Mouse (Mus musculus) heart, postnatal 14 days (tissue): ENCODE measurements at regions not wholly inside any gene's neighbourhood (a gene's known extent, or its start where the extent isn't known, plus 50 kb on each side); places are given as distances from the start of the nearest gene placed in this dataset.
A peak's percentile ranks its signal among the peaks of the same experiment; 100 is the strongest.

ENCODE experiments used
- DNase-seq, 2 experiments: peaks; one replicate each; pipeline ENCODE4 v3.0.0; 2021 to 2022
- intact Hi-C: fragments of 180-260 bp; cut with DNase I; formaldehyde crosslinking; loops from one replicate; pipeline ENCODE4 v1.15.1; 2025

- intact Hi-C loops = loop anchor here (5.0 kb wide), 1 partner anchor 140 kb away; no protein-coding TSS in a partner anchor
- no peak for DNase-seq
Measured at GRCm38 (mm10) chr13:43907425-43907824, 122.8 kb downstream of the Cd83 start.

- peak in 1 of 2 experiments; percentile 17 for DNase-seq
- intact Hi-C loops = loop anchor here (5.0 kb wide), 1 partner anchor 139 kb away; no protein-coding TSS in a partner anchor
Measured at GRCm38 (mm10) chr13:43908041-43908644, 123.6 kb downstream of the Cd83 start.

- intact Hi-C loops = loop anchor here (5.0 kb wide), 1 partner anchor 137 kb away; no protein-coding TSS in a partner anchor
- no peak for DNase-seq
Measured at GRCm38 (mm10) chr13:43909933-43910332, 125.4 kb downstream of the Cd83 start.

GRCm38 (mm10) chr13:43913476-43913875 lies 128.9 kb downstream of the Cd83 start:
- DNase-seq = no peak
- intact Hi-C loops = no loop called here

- DNase-seq = no peak
- intact Hi-C loops = no loop called here
Measured at GRCm38 (mm10) chr13:43919781-43920420, 135.3 kb downstream of the Cd83 start.

- intact Hi-C loops = no loop called here
Measured at GRCm38 (mm10) chr13:43930081-43930981, 145.8 kb downstream of the Cd83 start.

GRCm38 (mm10) chr13:43932946-43933345 lies 148.4 kb downstream of the Cd83 start:
- intact Hi-C loops = no loop called here
- DNase-seq = no peak

More at GRCm38 (mm10) chr13:43930081-43930981, 145.8 kb downstream of the Cd83 start:
- DNase-seq = no peak

GRCm38 (mm10) chr13:43935284-43935683 lies 150.7 kb downstream of the Cd83 start:
- intact Hi-C loops = loop anchor here (2.0 kb wide), 1 partner anchor 32 kb away; no protein-coding TSS in a partner anchor
- DNase-seq = peak; percentile 10 to 43

GRCm38 (mm10) chr13:43936504-43936903 lies 151.9 kb downstream of the Cd83 start:
- intact Hi-C loops = no loop called here
- DNase-seq = no peak

- intact Hi-C loops = no loop called here
- DNase-seq = no peak
Measured at GRCm38 (mm10) chr13:43938611-43939010, 154.0 kb downstream of the Cd83 start.

- no peak for DNase-seq
- intact Hi-C loops = no loop called here
Measured at GRCm38 (mm10) chr13:43939375-43939774, 154.8 kb downstream of the Cd83 start.

- no peak for DNase-seq
- intact Hi-C loops = no loop called here
Measured at GRCm38 (mm10) chr13:43941731-43942130, 157.2 kb downstream of the Cd83 start.

- intact Hi-C loops = no loop called here
- DNase-seq = no peak
Measured at GRCm38 (mm10) chr13:43948606-43949005, 164.0 kb downstream of the Cd83 start.

- no peak for DNase-seq
- intact Hi-C loops = no loop called here
Measured at GRCm38 (mm10) chr13:43949740-43950643, 165.4 kb downstream of the Cd83 start.

- intact Hi-C loops = no loop called here
- no peak for DNase-seq
Measured at GRCm38 (mm10) chr13:43952491-43952890, 167.9 kb downstream of the Cd83 start.

GRCm38 (mm10) chr13:43952972-43953592 lies 168.5 kb downstream of the Cd83 start:
- no peak for DNase-seq
- intact Hi-C loops = no loop called here

- DNase-seq = no peak
- intact Hi-C loops = no loop called here
Measured at GRCm38 (mm10) chr13:43954714-43955393, 170.3 kb downstream of the Cd83 start.

GRCm38 (mm10) chr13:43957046-43957445 lies 172.5 kb downstream of the Cd83 start:
- intact Hi-C loops = no loop called here
- DNase-seq = no peak

- no peak for DNase-seq
- intact Hi-C loops = no loop called here
Measured at GRCm38 (mm10) chr13:43959121-43959572, 174.6 kb downstream of the Cd83 start.
